8 mouse cellular contexts compared by ENCODE assay signal in the genomic region with DNA sequence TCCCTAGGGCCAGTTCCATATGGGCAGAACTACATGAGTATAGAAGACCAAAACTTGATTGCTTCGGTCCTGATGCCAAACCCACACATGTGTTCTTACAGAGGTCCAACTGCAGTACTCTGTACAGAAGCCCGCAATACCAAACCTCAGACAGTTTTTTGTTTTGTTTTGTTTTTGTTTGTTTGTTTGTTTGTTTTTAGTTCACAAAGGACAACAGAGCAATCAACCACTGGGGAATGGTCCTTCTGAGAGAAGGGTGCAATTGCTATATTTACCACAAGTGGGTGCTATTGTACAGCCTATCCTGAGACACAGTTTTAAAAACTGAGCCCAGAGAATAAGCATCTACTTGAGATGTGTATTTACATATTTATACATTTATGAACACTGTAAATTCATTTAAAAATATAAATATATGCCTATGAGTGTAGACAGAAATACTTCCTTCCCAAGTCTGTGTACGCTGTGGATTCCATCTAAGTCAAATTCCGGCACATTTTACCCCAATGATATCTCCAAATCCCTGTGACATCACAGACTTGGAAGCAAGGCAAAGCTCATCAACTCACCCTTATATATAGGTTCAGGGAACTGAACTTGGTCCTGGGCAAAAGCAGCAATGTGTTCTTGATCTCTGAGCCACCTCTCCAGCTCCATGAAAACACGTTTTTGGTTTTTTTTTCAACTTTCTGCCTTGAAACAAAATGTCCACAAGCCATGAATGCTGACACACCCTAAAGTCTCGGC.
DNase-seq lines count a peak whose midpoint lies in the region; ATAC-seq and TF ChIP-seq lines count a peak whose summit lies in the region.

No protein-coding gene starts in this region.

- H3K36me3 ChIP-seq in forebrain, embryonic 11.5 days (ENCODE audit: control insufficient read depth, insufficient read depth, low read length): no peaks in the 10 kb centered on the region
- H3K36me3 ChIP-seq in forebrain, embryonic 10.5 days (replicated peaks): no peaks in the 10 kb centered on the region
- no peaks in the 10 kb centered on the region for H3K36me3 ChIP-seq in embryonic facial prominence, embryonic 14.5 days (ENCODE audit: control insufficient read depth, insufficient read depth, low read length)
- H3K36me3 ChIP-seq in midbrain, embryonic 16.5 days (ENCODE audit: control insufficient read depth, insufficient read depth, low read length): no peaks in the 10 kb centered on the region

- WGBS in forebrain, embryonic 11.5 days: 70% methylated on average over 6 of the region's 6 CpGs
- WGBS in forebrain, embryonic 10.5 days: 71% methylated on average over 6 of the region's 6 CpGs
- 52% methylated on average over 6 of the region's 6 CpGs for WGBS in lung, adult 2 months
- WGBS in embryonic facial prominence, embryonic 14.5 days: 60% methylated on average over 6 of the region's 6 CpGs
- 65% methylated on average over 6 of the region's 6 CpGs for WGBS in midbrain, embryonic 16.5 days

- ATAC-seq in forebrain, embryonic 11.5 days (replicated peaks; ENCODE audit: low FRiP score): peak; percentile 49; the same call in 1 of the 2 replicates
- no peak for ATAC-seq in embryonic facial prominence, embryonic 14.5 days (ENCODE audit: low read depth)
- ATAC-seq in midbrain, embryonic 16.5 days: peak; percentile 73

- H3K27me3 ChIP-seq in forebrain, embryonic 11.5 days (ENCODE audit: control insufficient read depth, insufficient read depth, low read length): no peaks in the 10 kb centered on the region
- H3K27me3 ChIP-seq in forebrain, embryonic 10.5 days (ENCODE audit: poor library complexity, severe bottlenecking): no peaks in the 10 kb centered on the region
- H3K27me3 ChIP-seq in embryonic facial prominence, embryonic 14.5 days (replicated peaks; ENCODE audit: control insufficient read depth, insufficient read depth, low read length): no peaks in the 10 kb centered on the region
- no peaks in the 10 kb centered on the region for H3K27me3 ChIP-seq in midbrain, embryonic 16.5 days (ENCODE audit: control insufficient read depth, insufficient read depth, low read depth, low read length)

- DNase-seq in forebrain, embryonic 11.5 days (ENCODE audit: low spot score): no peak
- DNase-seq in forebrain, embryonic 10.5 days (ENCODE audit: extremely low spot score, low spot score): no peak
- peak; percentile 4 for DNase-seq in lung, postnatal 10 days
- no peak for DNase-seq in lung, adult 2 months
- DNase-seq in embryonic facial prominence, embryonic 14.5 days (ENCODE audit: low spot score): peak; percentile 23
- no peak for DNase-seq in urinary bladder, postnatal 36 days (ENCODE audit: low spot score in 2 of 2)
- no peak for DNase-seq in gastrocnemius, adult 8-10 months (ENCODE audit: low spot score in 2 of 2)

- H3K27ac ChIP-seq in forebrain, embryonic 11.5 days (ENCODE audit: low read depth, low read length): no peak overlapping the region
- H3K27ac ChIP-seq in forebrain, embryonic 10.5 days: no peak overlapping the region
- H3K27ac ChIP-seq in embryonic facial prominence, embryonic 14.5 days (replicated peaks; ENCODE audit: low read depth, low read length): no peak overlapping the region
- H3K27ac ChIP-seq in midbrain, embryonic 16.5 days (ENCODE audit: low read length): no peak overlapping the region

- no peak overlapping the region for H3K4me2 ChIP-seq in forebrain, embryonic 11.5 days (ENCODE audit: low read depth, low read length, severe bottlenecking)
- no peak overlapping the region for H3K4me2 ChIP-seq in embryonic facial prominence, embryonic 14.5 days (ENCODE audit: low read depth, low read length)
- H3K4me2 ChIP-seq in midbrain, embryonic 16.5 days (ENCODE audit: low read length): no peak overlapping the region

- TF ChIP-seq CTCF in lung, adult 2 months (IDR thresholded peaks at IDR 0.05; ENCODE audit: insufficient read depth, low read length): no peak

- H3K4me3 ChIP-seq in forebrain, embryonic 11.5 days (ENCODE audit: low read depth, low read length): no peak overlapping the region
- no peak overlapping the region for H3K4me3 ChIP-seq in forebrain, embryonic 10.5 days
- H3K4me3 ChIP-seq in lung, adult 2 months (replicated peaks; ENCODE audit: extremely low read depth, low read depth, low read length): no peak overlapping the region
- no peak overlapping the region for H3K4me3 ChIP-seq in embryonic facial prominence, embryonic 14.5 days (ENCODE audit: low read depth, low read length)
- H3K4me3 ChIP-seq in midbrain, embryonic 16.5 days (ENCODE audit: low read depth, low read length): no peak overlapping the region

- TF ChIP-seq POLR2A in lung, adult 2 months (IDR thresholded peaks at IDR 0.05; ENCODE audit: borderline replicate concordance, extremely low read depth, low read depth, low read length): no peak

- H3K9me3 ChIP-seq in forebrain, embryonic 11.5 days (ENCODE audit: control insufficient read depth, low read length): no peaks in the 10 kb centered on the region
- H3K9me3 ChIP-seq in forebrain, embryonic 10.5 days: no peaks in the 10 kb centered on the region
- no peaks in the 10 kb centered on the region for H3K9me3 ChIP-seq in embryonic facial prominence, embryonic 14.5 days (ENCODE audit: control insufficient read depth, low read length)
- no peaks in the 10 kb centered on the region for H3K9me3 ChIP-seq in midbrain, embryonic 16.5 days (replicated peaks; ENCODE audit: control insufficient read depth, low read length, poor library complexity, severe bottlenecking)

- no peak overlapping the region for H3K9ac ChIP-seq in forebrain, embryonic 11.5 days (ENCODE audit: low read length)
- no peak overlapping the region for H3K9ac ChIP-seq in embryonic facial prominence, embryonic 14.5 days (ENCODE audit: low read depth, low read length)
- no peak overlapping the region for H3K9ac ChIP-seq in midbrain, embryonic 16.5 days (ENCODE audit: low read depth, low read length)

- H3K4me1 ChIP-seq in forebrain, embryonic 11.5 days (replicated peaks; ENCODE audit: control insufficient read depth, insufficient read depth, low read length): no peaks in the 10 kb centered on the region
- no peaks in the 10 kb centered on the region for H3K4me1 ChIP-seq in forebrain, embryonic 10.5 days
- H3K4me1 ChIP-seq in lung, adult 2 months (ENCODE audit: control insufficient read depth, insufficient read depth, low read length): no peaks in the 10 kb centered on the region
- H3K4me1 ChIP-seq in embryonic facial prominence, embryonic 14.5 days (ENCODE audit: control insufficient read depth, insufficient read depth, low read length): no peaks in the 10 kb centered on the region
- H3K4me1 ChIP-seq in midbrain, embryonic 16.5 days (ENCODE audit: control insufficient read depth, insufficient read depth, low read length): no peaks in the 10 kb centered on the region

Comparison
In these comparisons a context has a peak if more than half of its experiments do, and no peak if none do; other contexts are left out.
1. DNase-seq: peak in lung, postnatal 10 days (single experiment) and embryonic facial prominence, embryonic 14.5 days (single experiment); none in forebrain, embryonic 11.5 days (single experiment), forebrain, embryonic 10.5 days (single experiment), lung, adult 2 months (single experiment), urinary bladder, postnatal 36 days (0 of 2) and gastrocnemius, adult 8-10 months (0 of 2).